Comparison of ENCODE assay signal across 9 mouse cellular contexts in genomic region chr1:131060290-131061253, GRCm38 (mm10). TPM values are rescaled to one million over a fixed set of nuclear protein-coding genes. Genes with fewer than 3 reads are reported as not detected.
DNase-seq lines count a peak whose midpoint lies in the region; ATAC-seq and TF ChIP-seq lines count a peak whose summit lies in the region.
"Had no signal": no experiment of that assay in that cellular context is flagged by ENCODE, and none has a peak within 500 bp of the region (broad histone marks: within the 10 kb centered on the region; RNA-seq: fewer than 3 reads in every experiment).

No protein-coding gene starts in this region.

- WGBS in embryonic facial prominence, embryonic 11.5 days, result 71% methylated on average over 13 of the region's 13 CpGs
- 43% methylated on average over 13 of the region's 13 CpGs for WGBS in heart, embryonic 16.5 days
- WGBS in liver, embryonic 13.5 days (ENCODE audit: insufficient replicate concordance), result 32% methylated on average over 13 of the region's 13 CpGs
- 62% methylated on average over 13 of the region's 13 CpGs for WGBS in neural tube, embryonic 11.5 days

- no peak overlapping the region for H3K27ac ChIP-seq in embryonic facial prominence, embryonic 11.5 days (replicated peaks; ENCODE audit: low read depth, low read length)
- H3K27ac ChIP-seq in heart, embryonic 16.5 days (ENCODE audit: low read length), result peak overlapping the region; percentile 4; the same call in 1 of the 2 replicates
- H3K27ac ChIP-seq in liver, embryonic 13.5 days, result peak overlapping the region; percentile 60
- H3K27ac ChIP-seq in neural tube, embryonic 11.5 days (ENCODE audit: low read depth, low read length), result no peak overlapping the region
- H3K27ac ChIP-seq: hindbrain, embryonic 15.5 days had no signal

- H3K9me3 ChIP-seq in G1E (replicated peaks), result no peaks in the 10 kb centered on the region
- H3K9me3 ChIP-seq in embryonic facial prominence, embryonic 11.5 days (replicated peaks; ENCODE audit: control insufficient read depth, low read length), result no peaks in the 10 kb centered on the region
- H3K9me3 ChIP-seq in heart, embryonic 16.5 days (replicated peaks; ENCODE audit: control insufficient read depth, low read length), result no peaks in the 10 kb centered on the region
- no peaks in the 10 kb centered on the region for H3K9me3 ChIP-seq in liver, embryonic 13.5 days (replicated peaks)
- H3K9me3 ChIP-seq in neural tube, embryonic 11.5 days (ENCODE audit: control insufficient read depth, low read length), result no peaks in the 10 kb centered on the region
- H3K9me3 ChIP-seq: hindbrain, embryonic 15.5 days had no signal

- H3K4me3 ChIP-seq in G1E (ENCODE audit: low read depth, low read length), result peak overlapping the region; percentile 5; the same call in 1 of the 2 replicates
- H3K4me3 ChIP-seq in embryonic facial prominence, embryonic 11.5 days (ENCODE audit: low read depth, low read length), result no peak overlapping the region
- H3K4me3 ChIP-seq in heart, embryonic 16.5 days (ENCODE audit: low read length), result no peak overlapping the region
- H3K4me3 ChIP-seq in liver, embryonic 13.5 days (replicated peaks), result peak overlapping the region; percentile 26
- no peak overlapping the region for H3K4me3 ChIP-seq in neural tube, embryonic 11.5 days (ENCODE audit: low read depth, low read length)
- H3K4me3 ChIP-seq: hindbrain, embryonic 15.5 days had no signal

- ATAC-seq in G1E (ENCODE audit: extremely low read depth, insufficient number of reproducible peaks, low FRiP score, poor library complexity, severe bottlenecking), result peak; percentile 62
- no peak for ATAC-seq in embryonic facial prominence, embryonic 11.5 days (replicated peaks; ENCODE audit: insufficient number of reproducible peaks, low FRiP score, low TSS enrichment, low read depth)
- ATAC-seq in heart, embryonic 16.5 days (replicated peaks; ENCODE audit: extremely low read depth, insufficient read depth, low FRiP score), result no peak
- peak; percentile 75 for ATAC-seq in liver, embryonic 13.5 days (ENCODE audit: low read depth)
- ATAC-seq in neural tube, embryonic 11.5 days (ENCODE audit: insufficient read depth, low FRiP score, low TSS enrichment), result peak; percentile 32; the same call in 1 of the 2 replicates
- ATAC-seq in erythroid progenitor cell, adult 5-6 weeks (replicated peaks; ENCODE audit: low FRiP score, poor library complexity, severe bottlenecking), result no peak; the same call in 1 of the 2 replicates

- no peaks in the 10 kb centered on the region; the same call in 1 of the 2 replicates for H3K27me3 ChIP-seq in G1E (ENCODE audit: insufficient read depth, low read length)
- H3K27me3 ChIP-seq in embryonic facial prominence, embryonic 11.5 days (ENCODE audit: control insufficient read depth, insufficient read depth, low read length), result no peaks in the 10 kb centered on the region
- H3K27me3 ChIP-seq in heart, embryonic 16.5 days (ENCODE audit: control insufficient read depth, insufficient read depth, low read length), result no peaks in the 10 kb centered on the region
- no peaks in the 10 kb centered on the region for H3K27me3 ChIP-seq in liver, embryonic 13.5 days
- no peaks in the 10 kb centered on the region for H3K27me3 ChIP-seq in neural tube, embryonic 11.5 days (ENCODE audit: control insufficient read depth, insufficient read depth, low read length)
- H3K27me3 ChIP-seq: hindbrain, embryonic 15.5 days had no signal

- peak; percentile 82 for DNase-seq in CD4-positive, CD25-positive, alpha-beta regulatory T cell, adult 2 months (ENCODE audit: low read depth, low spot score)
- peak; percentile 72 for DNase-seq in G1E (ENCODE audit: low spot score)
- peak; percentile 73 for DNase-seq in embryonic facial prominence, embryonic 11.5 days (ENCODE audit: low spot score)
- DNase-seq in liver, embryonic 13.5 days, result peak; percentile 30
- peak; percentile 46 for DNase-seq in neural tube, embryonic 11.5 days (ENCODE audit: low spot score)
- no peak for DNase-seq in ovary, adult 18-20 months (ENCODE audit: low spot score)

- no peak overlapping the region for H3K4me2 ChIP-seq in embryonic facial prominence, embryonic 11.5 days (ENCODE audit: low read depth, low read length)
- no peak overlapping the region for H3K4me2 ChIP-seq in heart, embryonic 16.5 days (ENCODE audit: low read depth, low read length)
- peak overlapping the region; percentile 53 for H3K4me2 ChIP-seq in liver, embryonic 13.5 days
- no peak overlapping the region for H3K4me2 ChIP-seq in neural tube, embryonic 11.5 days (ENCODE audit: low read depth)
- H3K4me2 ChIP-seq: hindbrain, embryonic 15.5 days had no signal

- peaks cover 30% of the 10 kb centered on the region for H3K4me1 ChIP-seq in G1E (ENCODE audit: insufficient read depth, low read depth, low read length)
- no peaks in the 10 kb centered on the region; the same call in 1 of the 2 replicates for H3K4me1 ChIP-seq in embryonic facial prominence, embryonic 11.5 days (ENCODE audit: control insufficient read depth, insufficient read depth, low read length)
- H3K4me1 ChIP-seq in heart, embryonic 16.5 days (ENCODE audit: control insufficient read depth, insufficient read depth, low read length), result peaks cover 70% of the 10 kb centered on the region
- peaks cover 64% of the 10 kb centered on the region for H3K4me1 ChIP-seq in liver, embryonic 13.5 days (replicated peaks)
- H3K4me1 ChIP-seq in neural tube, embryonic 11.5 days (ENCODE audit: control insufficient read depth, insufficient read depth, low read length), result 0 out of 2 replicates have a peak, but pooled peaks cover 2% of the 10 kb centered on the region

- peaks cover 32% of the 10 kb centered on the region for H3K36me3 ChIP-seq in G1E (replicated peaks)
- H3K36me3 ChIP-seq in embryonic facial prominence, embryonic 11.5 days (replicated peaks; ENCODE audit: control insufficient read depth, insufficient read depth, low read depth, low read length), result peaks cover 3% of the 10 kb centered on the region
- H3K36me3 ChIP-seq in heart, embryonic 16.5 days (ENCODE audit: control insufficient read depth, insufficient read depth), result peaks cover 15% of the 10 kb centered on the region
- H3K36me3 ChIP-seq in liver, embryonic 13.5 days, result peaks cover 23% of the 10 kb centered on the region
- H3K36me3 ChIP-seq in neural tube, embryonic 11.5 days (ENCODE audit: control insufficient read depth, insufficient read depth, low read length), result peaks cover 7% of the 10 kb centered on the region

- peak; percentile 53 for TF ChIP-seq CTCF in G1E (IDR thresholded peaks at IDR 0.05; ENCODE audit: low read depth, low read length)

- no peak overlapping the region for H3K9ac ChIP-seq in embryonic facial prominence, embryonic 11.5 days (replicated peaks; ENCODE audit: low read length)
- H3K9ac ChIP-seq in heart, embryonic 16.5 days (ENCODE audit: low read length), result no peak overlapping the region
- H3K9ac ChIP-seq in liver, embryonic 13.5 days, result peak overlapping the region; percentile 46
- no peak overlapping the region for H3K9ac ChIP-seq in neural tube, embryonic 11.5 days (ENCODE audit: low read length)
- H3K9ac ChIP-seq: hindbrain, embryonic 15.5 days had no signal

RNA-seq across cellular contexts. Expression of gene Mapkapk2, which starts 37.1 kb away (rescaled TPM):
- total RNA-seq in G1E (2014; fragmentation: Nextera tagmentation), result 93.4 and 112 TPM in 2 replicates
- 53.1 and 63.8 TPM in 2 replicates for total RNA-seq in G1E (2017)
- polyA plus RNA-seq in G1E (2012), result 64.3 and 79.4 TPM in 2 replicates
- polyA plus RNA-seq in embryonic facial prominence, embryonic 11.5 days (2014; fragmentation: Nextera tagmentation; extraction: Ambion mirVana), result 44.7 and 45.7 TPM in 2 replicates
- polyA plus RNA-seq in heart, embryonic 16.5 days (2015; fragmentation: Nextera tagmentation; extraction: Ambion mirVana), result 61.4 and 66.8 TPM in 2 replicates
- polyA plus RNA-seq in liver, embryonic 13.5 days (2015; fragmentation: Nextera tagmentation; extraction: Ambion mirVana), result 12.0 and 12.3 TPM in 2 replicates
- 36.5 and 39.7 TPM in 2 replicates for polyA plus RNA-seq in neural tube, embryonic 11.5 days (2014; fragmentation: Nextera tagmentation; extraction: Ambion mirVana)
- 30.3 and 36.9 TPM in 2 replicates for total RNA-seq in erythroid progenitor cell, adult 5-6 weeks (2015; ENCODE audit: low replicate concordance)
- total RNA-seq in erythroid progenitor cell, adult 5-6 weeks (2017; ENCODE audit: low replicate concordance), result 16.0 and 23.2 TPM in 2 replicates

RNA-seq across cellular contexts. Expression of gene Il10, which starts 40.9 kb away (rescaled TPM):
- total RNA-seq in G1E (2014; fragmentation: Nextera tagmentation) (not detected in 2 replicates), G1E (2017) (0.12 TPM in 1 of 2 replicates, not detected in the other)
- not detected in 2 replicates for polyA plus RNA-seq in G1E (2012)
- not detected in 2 replicates for polyA plus RNA-seq in embryonic facial prominence, embryonic 11.5 days (2014; fragmentation: Nextera tagmentation; extraction: Ambion mirVana)
- polyA plus RNA-seq in heart, embryonic 16.5 days (2015; fragmentation: Nextera tagmentation; extraction: Ambion mirVana), result 0.11 and 0.14 TPM in 2 replicates
- not detected in 2 replicates for polyA plus RNA-seq in liver, embryonic 13.5 days (2015; fragmentation: Nextera tagmentation; extraction: Ambion mirVana)
- polyA plus RNA-seq in neural tube, embryonic 11.5 days (2014; fragmentation: Nextera tagmentation; extraction: Ambion mirVana), result not detected in 2 replicates
- total RNA-seq in erythroid progenitor cell, adult 5-6 weeks (2015; ENCODE audit: low replicate concordance), result not detected in 2 replicates
- total RNA-seq in erythroid progenitor cell, adult 5-6 weeks (2017; ENCODE audit: low replicate concordance), result not detected in 2 replicates
- polyA plus RNA-seq: hindbrain, embryonic 15.5 days had no signal

Comparison
In these comparisons a context has a peak if more than half of its experiments do, and no peak if none do; other contexts are left out.
1. ATAC-seq: peak in G1E (single experiment), liver, embryonic 13.5 days (single experiment) and neural tube, embryonic 11.5 days (single experiment); none in embryonic facial prominence, embryonic 11.5 days (single experiment), heart, embryonic 16.5 days (single experiment) and erythroid progenitor cell, adult 5-6 weeks (single experiment).
2. H3K4me3 ChIP-seq: peak in G1E (single experiment) and liver, embryonic 13.5 days (single experiment); none in embryonic facial prominence, embryonic 11.5 days (single experiment), heart, embryonic 16.5 days (single experiment) and neural tube, embryonic 11.5 days (single experiment).
3. H3K27ac ChIP-seq: peak in heart, embryonic 16.5 days (single experiment) and liver, embryonic 13.5 days (single experiment); none in embryonic facial prominence, embryonic 11.5 days (single experiment) and neural tube, embryonic 11.5 days (single experiment).